Mouse (Mus musculus): ENCODE data around the gene Cdc42bpb. TPM values are rescaled to one million over a fixed set of nuclear protein-coding genes. Genes with fewer than 3 reads are reported as not detected.
A peak's percentile ranks its signal among the peaks of the same experiment; 100 is the strongest.

Gene Cdc42bpb
- polyA plus RNA-seq, 1 experiment from 2014 or later: 29.3 TPM

- WGBS: 77% methylated on average over 8 of the region's 8 CpGs
- H3K4me2 ChIP-seq (ENCODE audit: low read depth, low read length): no peak overlapping the region
- H3K4me3 ChIP-seq (replicated peaks; ENCODE audit: low read length): no peak overlapping the region
- no peaks in the 10 kb centered on the region for H3K9me3 ChIP-seq (replicated peaks; ENCODE audit: control insufficient read depth, low read length)
- H3K9ac ChIP-seq (ENCODE audit: low read length): no peak overlapping the region
- no peaks in the 10 kb centered on the region for H3K27me3 ChIP-seq (ENCODE audit: control insufficient read depth, insufficient read depth, low read length)
- no peak overlapping the region for H3K27ac ChIP-seq (ENCODE audit: low read length)
- no peaks in the 10 kb centered on the region for H3K36me3 ChIP-seq (ENCODE audit: control insufficient read depth, insufficient read depth, low read length)
- peaks cover 43% of the 10 kb centered on the region for H3K4me1 ChIP-seq (ENCODE audit: control insufficient read depth, insufficient read depth, low read length)
- ATAC-seq (ENCODE audit: insufficient read depth, low FRiP score): no peak
These were observed 21.3 kb downstream of the Cdc42bpb start for GRCm38 (mm10) chr12:111356216-111356615.

- H3K4me3 ChIP-seq (replicated peaks; ENCODE audit: low read length): no peak overlapping the region
- ATAC-seq (ENCODE audit: insufficient read depth, low FRiP score): no peak
- peak overlapping the region; percentile 61 for H3K27ac ChIP-seq (ENCODE audit: low read length)
These were observed 23.4 kb downstream of the Cdc42bpb start for GRCm38 (mm10) chr12:111354142-111354541.

GRCm38 (mm10) chr12:111353439-111353915 is 24.0 kb downstream of the Cdc42bpb start:
- ATAC-seq (ENCODE audit: insufficient read depth, low FRiP score): peak; percentile 95
- H3K4me3 ChIP-seq (replicated peaks; ENCODE audit: low read length): no peak overlapping the region
- H3K9me3 ChIP-seq (replicated peaks; ENCODE audit: control insufficient read depth, low read length): no peaks in the 10 kb centered on the region
- peak overlapping the region; percentile 27; the same call in 1 of the 2 replicates for H3K4me2 ChIP-seq (ENCODE audit: low read depth, low read length)
- peak overlapping the region; percentile 86 for H3K27ac ChIP-seq (ENCODE audit: low read length)
- H3K27me3 ChIP-seq (ENCODE audit: control insufficient read depth, insufficient read depth, low read length): no peaks in the 10 kb centered on the region
- WGBS: 53% methylated on average over 15 of the region's 15 CpGs
- H3K4me1 ChIP-seq (ENCODE audit: control insufficient read depth, insufficient read depth, low read length): peaks cover 38% of the 10 kb centered on the region
- no peaks in the 10 kb centered on the region for H3K36me3 ChIP-seq (ENCODE audit: control insufficient read depth, insufficient read depth, low read length)
- H3K9ac ChIP-seq (ENCODE audit: low read length): no peak overlapping the region

More at GRCm38 (mm10) chr12:111354142-111354541, 23.4 kb downstream of the Cdc42bpb start:
- no peaks in the 10 kb centered on the region for H3K9me3 ChIP-seq (replicated peaks; ENCODE audit: control insufficient read depth, low read length)
- no peak overlapping the region for H3K4me2 ChIP-seq (ENCODE audit: low read depth, low read length)
- WGBS: 59% methylated on average over 5 of the region's 5 CpGs
- no peaks in the 10 kb centered on the region for H3K27me3 ChIP-seq (ENCODE audit: control insufficient read depth, insufficient read depth, low read length)
- H3K4me1 ChIP-seq (ENCODE audit: control insufficient read depth, insufficient read depth, low read length): peaks cover 38% of the 10 kb centered on the region
- H3K36me3 ChIP-seq (ENCODE audit: control insufficient read depth, insufficient read depth, low read length): no peaks in the 10 kb centered on the region
- H3K9ac ChIP-seq (ENCODE audit: low read length): no peak overlapping the region

- Histone ChIP-seq H3K9ac (ENCODE audit: low read length) (no peak overlapping the region), H3K27me3 (ENCODE audit: control insufficient read depth, insufficient read depth, low read length) (no peaks in the 10 kb centered on the region), H3K4me3 (replicated peaks; ENCODE audit: low read length) (no peak overlapping the region), H3K4me1 (ENCODE audit: control insufficient read depth, insufficient read depth, low read length) (peaks cover 36% of the 10 kb centered on the region), H3K4me2 (ENCODE audit: low read depth, low read length) (peak overlapping the region; percentile 27; the same call in 1 of the 2 replicates), H3K36me3 (ENCODE audit: control insufficient read depth, insufficient read depth, low read length) (no peaks in the 10 kb centered on the region), H3K27ac (ENCODE audit: low read length) (peak overlapping the region; percentile 86), H3K9me3 (replicated peaks; ENCODE audit: control insufficient read depth, low read length) (no peaks in the 10 kb centered on the region)
- WGBS: 68% methylated on average over 11 of the region's 11 CpGs
- ATAC-seq (ENCODE audit: insufficient read depth, low FRiP score): no peak
These were observed 24.5 kb downstream of the Cdc42bpb start for GRCm38 (mm10) chr12:111353008-111353407.

GRCm38 (mm10) chr12:111352520-111352919 is 25.0 kb downstream of the Cdc42bpb start:
- Histone ChIP-seq H3K27me3 (ENCODE audit: control insufficient read depth, insufficient read depth, low read length) (no peaks in the 10 kb centered on the region), H3K4me2 (ENCODE audit: low read depth, low read length) (no peak overlapping the region), H3K27ac (ENCODE audit: low read length) (peak overlapping the region; percentile 86; the same call in 1 of the 2 replicates), H3K9ac (ENCODE audit: low read length) (no peak overlapping the region), H3K36me3 (ENCODE audit: control insufficient read depth, insufficient read depth, low read length) (no peaks in the 10 kb centered on the region), H3K9me3 (replicated peaks; ENCODE audit: control insufficient read depth, low read length) (no peaks in the 10 kb centered on the region), H3K4me3 (replicated peaks; ENCODE audit: low read length) (no peak overlapping the region), H3K4me1 (ENCODE audit: control insufficient read depth, insufficient read depth, low read length) (peaks cover 31% of the 10 kb centered on the region)
- ATAC-seq (ENCODE audit: insufficient read depth, low FRiP score): no peak
- 61% methylated on average over 10 of the region's 10 CpGs for WGBS

GRCm38 (mm10) chr12:111349540-111350231 is 27.8 kb downstream of the Cdc42bpb start:
- Histone ChIP-seq H3K9me3 (replicated peaks; ENCODE audit: control insufficient read depth, low read length) (no peaks in the 10 kb centered on the region), H3K27ac (ENCODE audit: low read length) (no peak overlapping the region), H3K36me3 (ENCODE audit: control insufficient read depth, insufficient read depth, low read length) (no peaks in the 10 kb centered on the region), H3K27me3 (ENCODE audit: control insufficient read depth, insufficient read depth, low read length) (no peaks in the 10 kb centered on the region), H3K4me3 (replicated peaks; ENCODE audit: low read length) (no peak overlapping the region), H3K4me2 (ENCODE audit: low read depth, low read length) (no peak overlapping the region), H3K9ac (ENCODE audit: low read length) (no peak overlapping the region), H3K4me1 (ENCODE audit: control insufficient read depth, insufficient read depth, low read length) (peaks cover 25% of the 10 kb centered on the region)
- ATAC-seq (ENCODE audit: insufficient read depth, low FRiP score): no peak
- 70% methylated on average over 15 of the region's 15 CpGs for WGBS

GRCm38 (mm10) chr12:111343956-111344355 is 33.6 kb downstream of the Cdc42bpb start:
- 51% methylated on average over 1 of the region's 1 CpGs for WGBS
- no peak overlapping the region for H3K9ac ChIP-seq (ENCODE audit: low read length)
- no peak for ATAC-seq (ENCODE audit: insufficient read depth, low FRiP score)

GRCm38 (mm10) chr12:111340692-111341091 is 36.8 kb downstream of the Cdc42bpb start:
- H3K4me3 ChIP-seq (replicated peaks; ENCODE audit: low read length): no peak overlapping the region
- no peaks in the 10 kb centered on the region for H3K27me3 ChIP-seq (ENCODE audit: control insufficient read depth, insufficient read depth, low read length)
- peak overlapping the region; percentile 17; the same call in 1 of the 2 replicates for H3K27ac ChIP-seq (ENCODE audit: low read length)
- no peak for ATAC-seq (ENCODE audit: insufficient read depth, low FRiP score)
- no peak overlapping the region for H3K4me2 ChIP-seq (ENCODE audit: low read depth, low read length)
- H3K36me3 ChIP-seq (ENCODE audit: control insufficient read depth, insufficient read depth, low read length): no peaks in the 10 kb centered on the region; the same call in none of the 2 replicates
- no peaks in the 10 kb centered on the region for H3K9me3 ChIP-seq (replicated peaks; ENCODE audit: control insufficient read depth, low read length)
- no peaks in the 10 kb centered on the region for H3K4me1 ChIP-seq (ENCODE audit: control insufficient read depth, insufficient read depth, low read length)
- H3K9ac ChIP-seq (ENCODE audit: low read length): no peak overlapping the region
- 63% methylated on average over 7 of the region's 7 CpGs for WGBS

More at GRCm38 (mm10) chr12:111343956-111344355, 33.6 kb downstream of the Cdc42bpb start:
- Histone ChIP-seq H3K4me3 (replicated peaks; ENCODE audit: low read length) (no peak overlapping the region), H3K27me3 (ENCODE audit: control insufficient read depth, insufficient read depth, low read length) (no peaks in the 10 kb centered on the region), H3K4me1 (ENCODE audit: control insufficient read depth, insufficient read depth, low read length) (peaks cover 6% of the 10 kb centered on the region), H3K36me3 (ENCODE audit: control insufficient read depth, insufficient read depth, low read length) (no peaks in the 10 kb centered on the region; the same call in 1 of the 2 replicates), H3K27ac (ENCODE audit: low read length) (no peak overlapping the region), H3K9me3 (replicated peaks; ENCODE audit: control insufficient read depth, low read length) (no peaks in the 10 kb centered on the region), H3K4me2 (ENCODE audit: low read depth, low read length) (no peak overlapping the region)

- Histone ChIP-seq H3K4me2 (ENCODE audit: low read depth, low read length) (no peak overlapping the region), H3K9ac (ENCODE audit: low read length) (no peak overlapping the region), H3K27ac (ENCODE audit: low read length) (no peak overlapping the region), H3K9me3 (replicated peaks; ENCODE audit: control insufficient read depth, low read length) (no peaks in the 10 kb centered on the region), H3K27me3 (ENCODE audit: control insufficient read depth, insufficient read depth, low read length) (no peaks in the 10 kb centered on the region), H3K4me3 (replicated peaks; ENCODE audit: low read length) (no peak overlapping the region), H3K4me1 (ENCODE audit: control insufficient read depth, insufficient read depth, low read length) (no peaks in the 10 kb centered on the region), H3K36me3 (ENCODE audit: control insufficient read depth, insufficient read depth, low read length) (peaks cover 3% of the 10 kb centered on the region)
- ATAC-seq (ENCODE audit: insufficient read depth, low FRiP score): peak; percentile 63; the same call in 1 of the 2 replicates
- 47% methylated on average over 15 of the region's 15 CpGs for WGBS
These were observed 39.6 kb downstream of the Cdc42bpb start for GRCm38 (mm10) chr12:111337864-111338354.

Data from stomach, embryonic 16.5 days (tissue).